Mouse (Mus musculus): ENCODE measurements around the gene Dll4.

Gene Dll4

GRCm38 (mm10) chr2:119335535-119335934 is 10.0 kb downstream of the Dll4 start:
- DNase-seq = no peak

- no peak for DNase-seq
Observed at GRCm38 (mm10) chr2:119336002-119336401, 10.4 kb downstream of the Dll4 start.

GRCm38 (mm10) chr2:119336470-119336869 is 10.9 kb downstream of the Dll4 start:
- DNase-seq = no peak

- DNase-seq = peak; percentile 86
Observed at GRCm38 (mm10) chr2:119337425-119338265, 12.1 kb downstream of the Dll4 start.

GRCm38 (mm10) chr2:119344537-119345138 is 19.1 kb downstream of the Dll4 start:
- DNase-seq = no peak

GRCm38 (mm10) chr2:119350555-119351486 is 25.2 kb downstream of the Dll4 start, which contains the start of gene Chac1:
Chac1 (plus strand) TSS chr2:119351229.
- DNase-seq = peak; percentile 96

- DNase-seq = no peak
Observed at GRCm38 (mm10) chr2:119353707-119354106, 28.1 kb downstream of the Dll4 start.

- DNase-seq = no peak
Observed at GRCm38 (mm10) chr2:119355089-119355488, 29.5 kb downstream of the Dll4 start.

GRCm38 (mm10) chr2:119355651-119356050 is 30.1 kb downstream of the Dll4 start:
- no peak for DNase-seq

GRCm38 (mm10) chr2:119356310-119356709 is 30.7 kb downstream of the Dll4 start:
- DNase-seq = no peak

GRCm38 (mm10) chr2:119356805-119357204 is 31.2 kb downstream of the Dll4 start:
- DNase-seq = no peak

- DNase-seq = no peak
Observed at GRCm38 (mm10) chr2:119358249-119358648, 32.7 kb downstream of the Dll4 start.

- DNase-seq = no peak
Observed at GRCm38 (mm10) chr2:119359721-119360291, 34.2 kb downstream of the Dll4 start.

GRCm38 (mm10) chr2:119364969-119365368 is 39.4 kb downstream of the Dll4 start:
- DNase-seq = no peak

GRCm38 (mm10) chr2:119367346-119367745 is 41.8 kb downstream of the Dll4 start:
- no peak for DNase-seq

- no peak for DNase-seq
Observed at GRCm38 (mm10) chr2:119370116-119370515, 44.5 kb downstream of the Dll4 start.

- no peak for DNase-seq
Observed at GRCm38 (mm10) chr2:119377286-119377685, 51.7 kb downstream of the Dll4 start.

GRCm38 (mm10) chr2:119377826-119378225 is 52.2 kb downstream of the Dll4 start:
- no peak for DNase-seq

- no peak for DNase-seq
Observed at GRCm38 (mm10) chr2:119379455-119379854, 53.9 kb downstream of the Dll4 start.
